13 mouse cellular contexts compared by ENCODE assay signal in the genomic region with DNA sequence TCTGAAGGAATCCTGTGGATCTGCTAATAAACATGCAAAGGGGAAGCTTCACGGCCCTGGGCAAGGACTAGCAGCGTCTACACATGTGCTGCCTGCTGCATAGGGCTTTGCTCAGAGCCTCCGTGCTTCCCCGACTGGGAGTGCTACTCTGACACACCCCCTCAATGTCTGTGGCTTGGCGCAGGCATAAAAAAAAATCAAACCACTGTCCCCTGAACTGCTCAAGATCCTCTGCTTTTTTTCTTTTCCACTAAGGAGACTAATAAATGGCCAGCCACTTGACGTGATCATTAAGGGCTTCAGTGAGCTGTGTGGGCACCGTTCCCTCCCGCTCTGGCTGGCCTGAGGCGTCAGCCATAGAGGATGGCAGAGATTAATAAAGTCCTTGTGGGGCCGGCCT.
DNase-seq lines count a peak whose midpoint lies in the region; ATAC-seq and TF ChIP-seq lines count a peak whose summit lies in the region.
"Had no signal": no experiment of that assay in that cellular context is flagged by ENCODE, and none has a peak within 500 bp of the region (broad histone marks: within the 10 kb centered on the region; RNA-seq: fewer than 3 reads in every experiment).

No protein-coding gene starts in this region.

- H3K27ac ChIP-seq in lung, embryonic 14.5 days (ENCODE audit: low read depth): no peak overlapping the region
- H3K27ac ChIP-seq in forebrain, embryonic 11.5 days (ENCODE audit: low read depth, low read length): peak overlapping the region; percentile 13; the same call in 1 of the 2 replicates
- peak overlapping the region; percentile 1; the same call in 1 of the 2 replicates for H3K27ac ChIP-seq in hindbrain, embryonic 14.5 days
- H3K27ac ChIP-seq in neural tube, embryonic 13.5 days (replicated peaks): no peak overlapping the region; the same call in 1 of the 2 replicates
- H3K27ac ChIP-seq: left cerebral cortex, adult 2 months had no signal

- no peaks in the 10 kb centered on the region for H3K9me3 ChIP-seq in lung, embryonic 14.5 days (ENCODE audit: low read depth, low read length)
- H3K9me3 ChIP-seq in forebrain, embryonic 11.5 days (ENCODE audit: control insufficient read depth, low read length): no peaks in the 10 kb centered on the region
- no peaks in the 10 kb centered on the region for H3K9me3 ChIP-seq in hindbrain, embryonic 14.5 days (ENCODE audit: control insufficient read depth, low read length)
- H3K9me3 ChIP-seq in neural tube, embryonic 13.5 days: no peaks in the 10 kb centered on the region

- 13% methylated on average over 10 of the region's 10 CpGs for WGBS in lung, embryonic 14.5 days
- WGBS in forebrain, embryonic 11.5 days: 20% methylated on average over 10 of the region's 10 CpGs
- 5% methylated on average over 10 of the region's 10 CpGs for WGBS in hindbrain, embryonic 14.5 days
- WGBS in neural tube, embryonic 13.5 days: 5% methylated on average over 10 of the region's 10 CpGs

- TF ChIP-seq CTCF in lung, embryonic 14.5 days (IDR thresholded peaks at IDR 0.05; ENCODE audit: low read depth): no peak

- peak; percentile 25 for DNase-seq in lung, embryonic 14.5 days
- DNase-seq in lung, adult 18-20 months: no peak
- no peak for DNase-seq in forebrain, embryonic 11.5 days (ENCODE audit: low spot score)
- DNase-seq in hindbrain, embryonic 14.5 days (ENCODE audit: low spot score): no peak
- no peak for DNase-seq in testis, postnatal 10 days (ENCODE audit: low spot score)
- no peak for DNase-seq in right cerebral cortex, adult 2 months (ENCODE audit: low spot score in 2 of 2)
- DNase-seq: kidney, postnatal 14 days; liver, postnatal 0 days; right cerebral cortex, postnatal 25 days had no signal

- no peaks in the 10 kb centered on the region for H3K36me3 ChIP-seq in lung, embryonic 14.5 days (ENCODE audit: insufficient read depth)
- no peaks in the 10 kb centered on the region for H3K36me3 ChIP-seq in forebrain, embryonic 11.5 days (ENCODE audit: control insufficient read depth, insufficient read depth, low read length)
- H3K36me3 ChIP-seq in hindbrain, embryonic 14.5 days (replicated peaks; ENCODE audit: control insufficient read depth, insufficient read depth): no peaks in the 10 kb centered on the region
- H3K36me3 ChIP-seq in neural tube, embryonic 13.5 days: no peaks in the 10 kb centered on the region

- peaks cover 6% of the 10 kb centered on the region; the same call in 1 of the 2 replicates for H3K4me1 ChIP-seq in lung, embryonic 14.5 days (ENCODE audit: insufficient read depth)
- H3K4me1 ChIP-seq in forebrain, embryonic 11.5 days (replicated peaks; ENCODE audit: control insufficient read depth, insufficient read depth, low read length): peaks cover 34% of the 10 kb centered on the region
- H3K4me1 ChIP-seq in hindbrain, embryonic 14.5 days (replicated peaks; ENCODE audit: control insufficient read depth, insufficient read depth, low read length): peaks cover 18% of the 10 kb centered on the region
- peaks cover 64% of the 10 kb centered on the region for H3K4me1 ChIP-seq in neural tube, embryonic 13.5 days (replicated peaks)

- H3K9ac ChIP-seq in lung, embryonic 14.5 days: no peak overlapping the region
- H3K9ac ChIP-seq in forebrain, embryonic 11.5 days (ENCODE audit: low read length): no peak overlapping the region; the same call in 1 of the 2 replicates
- peak overlapping the region; percentile 20; the same call in 1 of the 2 replicates for H3K9ac ChIP-seq in hindbrain, embryonic 14.5 days
- H3K9ac ChIP-seq in neural tube, embryonic 13.5 days: peak overlapping the region; percentile 12; the same call in 1 of the 2 replicates
- H3K9ac ChIP-seq: liver, postnatal 0 days had no signal

- ATAC-seq in lung, embryonic 14.5 days (ENCODE audit: insufficient read depth): no peak
- ATAC-seq in forebrain, embryonic 11.5 days (replicated peaks; ENCODE audit: low FRiP score): no peak
- 0 out of 2 replicates have a peak, but pooled peaks have one; percentile 43 for ATAC-seq in hindbrain, embryonic 14.5 days (ENCODE audit: low FRiP score)
- ATAC-seq in neural tube, embryonic 13.5 days (ENCODE audit: low read depth): no peak; the same call in 1 of the 2 replicates
- ATAC-seq in erythroid progenitor cell, adult 5-6 weeks (replicated peaks; ENCODE audit: low FRiP score, poor library complexity, severe bottlenecking): no peak
- ATAC-seq: liver, postnatal 0 days had no signal

- H3K4me3 ChIP-seq in lung, embryonic 14.5 days (ENCODE audit: low read depth, low read length): no peak overlapping the region
- H3K4me3 ChIP-seq in forebrain, embryonic 11.5 days (ENCODE audit: low read depth, low read length): no peak overlapping the region
- no peak overlapping the region for H3K4me3 ChIP-seq in hindbrain, embryonic 14.5 days (replicated peaks; ENCODE audit: low read length)
- H3K4me3 ChIP-seq in neural tube, embryonic 13.5 days: no peak overlapping the region
- H3K4me3 ChIP-seq: erythroblast, embryonic 14.5 days; left cerebral cortex, adult 2 months had no signal

- 0 out of 2 replicates have a peak overlapping the region, but pooled peaks have one; percentile 12 for H3K4me2 ChIP-seq in lung, embryonic 14.5 days
- H3K4me2 ChIP-seq in forebrain, embryonic 11.5 days (ENCODE audit: low read depth, low read length, severe bottlenecking): no peak overlapping the region
- peak overlapping the region; percentile 1; the same call in 1 of the 2 replicates for H3K4me2 ChIP-seq in hindbrain, embryonic 14.5 days (replicated peaks)
- H3K4me2 ChIP-seq in neural tube, embryonic 13.5 days: no peak overlapping the region

- H3K27me3 ChIP-seq in lung, embryonic 14.5 days (ENCODE audit: insufficient read depth, low read length): no peaks in the 10 kb centered on the region
- H3K27me3 ChIP-seq in forebrain, embryonic 11.5 days (ENCODE audit: control insufficient read depth, insufficient read depth, low read length): no peaks in the 10 kb centered on the region
- H3K27me3 ChIP-seq in hindbrain, embryonic 14.5 days (ENCODE audit: control insufficient read depth, insufficient read depth, low read length): no peaks in the 10 kb centered on the region
- H3K27me3 ChIP-seq in neural tube, embryonic 13.5 days: peaks cover 25% of the 10 kb centered on the region

Comparison
In these comparisons a context has a peak if more than half of its experiments do, and no peak if none do; other contexts are left out.
1. H3K27ac ChIP-seq: peak in forebrain, embryonic 11.5 days (single experiment) and hindbrain, embryonic 14.5 days (single experiment); none in lung, embryonic 14.5 days (single experiment) and neural tube, embryonic 13.5 days (single experiment).
2. H3K4me2 ChIP-seq: peak in lung, embryonic 14.5 days (single experiment) and hindbrain, embryonic 14.5 days (single experiment); none in forebrain, embryonic 11.5 days (single experiment) and neural tube, embryonic 13.5 days (single experiment).
3. H3K9ac ChIP-seq: peak in hindbrain, embryonic 14.5 days (single experiment) and neural tube, embryonic 13.5 days (single experiment); none in lung, embryonic 14.5 days (single experiment) and forebrain, embryonic 11.5 days (single experiment).